Mouse (Mus musculus) midbrain, embryonic 13.5 days (tissue): ENCODE measurements around the gene Atg4a-ps. TPM values are rescaled to one million over a fixed set of nuclear protein-coding genes. Genes with fewer than 3 reads are reported as not detected.

Source experiments
- ATAC-seq: fragments of 200-750 bp; cut with Nextera tagmentation; 2 replicates; pipeline ENCODE4 v1.8.0; 2017; ENCODE audit warnings: mild to moderate bottlenecking, moderate TSS enrichment, moderate library complexity
- H3K27ac ChIP-seq: fragments of 300-500 bp; sonication (generic); 2 replicates; pipeline ENCODE4 v1.5.1; 2015; ENCODE audit warnings: inconsistent platforms, mild to moderate bottlenecking, moderate library complexity
- H3K27me3 ChIP-seq: fragments of 300-500 bp; sonication (generic); 2 replicates; pipeline ENCODE4 v1.6.1; 2015; ENCODE audit warnings: mild to moderate bottlenecking, inconsistent platforms
- H3K36me3 ChIP-seq: fragments of 300-500 bp; sonication (generic); 2 replicates; pipeline ENCODE4 v1.6.1; 2015; ENCODE audit warnings: mild to moderate bottlenecking, inconsistent platforms
- H3K4me1 ChIP-seq: fragments of 300-500 bp; sonication (generic); replicated peaks from 2 replicates; pipeline ENCODE4 v1.6.1; 2015; ENCODE audit warnings: inconsistent platforms
- H3K4me2 ChIP-seq: fragments of 300-500 bp; sonication (generic); replicated peaks from 2 replicates; pipeline ENCODE4 v1.6.1; 2015; ENCODE audit warnings: moderate library complexity, mild to moderate bottlenecking, inconsistent platforms
- H3K4me3 ChIP-seq: fragments of 300-500 bp; sonication (generic); replicated peaks from 2 replicates; pipeline ENCODE4 v1.5.1; 2015; ENCODE audit warnings: mild to moderate bottlenecking, inconsistent platforms
- H3K9ac ChIP-seq: fragments of 300-500 bp; sonication (generic); replicated peaks from 2 replicates; pipeline ENCODE4 v1.6.1; 2015; ENCODE audit warnings: mild to moderate bottlenecking, inconsistent platforms
- H3K9me3 ChIP-seq: fragments of 300-500 bp; sonication (generic); 2 replicates; pipeline ENCODE4 v1.6.1; 2016; ENCODE audit warnings: mild to moderate bottlenecking, inconsistent platforms
- WGBS: fragments of 180-500 bp; shearing (Covaris S2); methylation state at CpG from one replicate; pipeline ENCODE4 v1.1.7; 2015; 5-methylcytosine and 5-hydroxymethylcytosine counted together
- polyA plus RNA-seq: library from polyadenylated mRNA; unstranded; fragments of >200 nt; fragmentation: Nextera tagmentation; extraction: Ambion mirVana; gene quantifications from 2 replicates; pipeline ENCODE4 v1.2.1, GENCODE M21; 2015

Atg4a-ps gene
- polyA plus RNA-seq, 1 experiment from 2014 or later: 0.13 TPM

- Histone ChIP-seq H3K4me3 (no peak overlapping the region), H3K4me2 (no peak overlapping the region), H3K27ac (no peak overlapping the region), H3K9ac (no peak overlapping the region), H3K4me1 (0 out of 2 replicates have a peak, but pooled peaks cover 6% of the 10 kb centered on the region), H3K27me3 (no peaks in the 10 kb centered on the region), H3K9me3 (no peaks in the 10 kb centered on the region), H3K36me3 (no peaks in the 10 kb centered on the region)
- ATAC-seq: no peak
- WGBS: 90% methylated on average over 13 of the region's 13 CpGs
Observed at GRCm38 (mm10) chr3:103625169-103625568, 20.7 kb downstream of the Atg4a-ps start.

GRCm38 (mm10) chr3:103624591-103625051 lies 21.2 kb downstream of the Atg4a-ps start:
- no peak for ATAC-seq
- no peaks in the 10 kb centered on the region for H3K36me3 ChIP-seq
- 0 out of 2 replicates have a peak, but pooled peaks cover 6% of the 10 kb centered on the region for H3K4me1 ChIP-seq
- H3K4me2 ChIP-seq: no peak overlapping the region
- no peaks in the 10 kb centered on the region for H3K9me3 ChIP-seq
- 64% methylated on average over 5 of the region's 5 CpGs for WGBS
- H3K4me3 ChIP-seq: no peak overlapping the region
- no peak overlapping the region for H3K9ac ChIP-seq
- H3K27me3 ChIP-seq: no peaks in the 10 kb centered on the region
- no peak overlapping the region for H3K27ac ChIP-seq

- H3K4me1 ChIP-seq: 0 out of 2 replicates have a peak, but pooled peaks cover 6% of the 10 kb centered on the region
- H3K4me2 ChIP-seq: no peak overlapping the region
- 86% methylated on average over 10 of the region's 10 CpGs for WGBS
- H3K9me3 ChIP-seq: no peaks in the 10 kb centered on the region
- no peak overlapping the region for H3K9ac ChIP-seq
- H3K27me3 ChIP-seq: no peaks in the 10 kb centered on the region
- no peak overlapping the region for H3K27ac ChIP-seq
- H3K36me3 ChIP-seq: no peaks in the 10 kb centered on the region
- no peak for ATAC-seq
- H3K4me3 ChIP-seq: no peak overlapping the region
Observed at GRCm38 (mm10) chr3:103623893-103624470, 21.9 kb downstream of the Atg4a-ps start.

- WGBS: 81% methylated on average over 11 of the region's 11 CpGs
- no peaks in the 10 kb centered on the region for H3K27me3 ChIP-seq
- H3K4me3 ChIP-seq: no peak overlapping the region
- no peak overlapping the region for H3K4me2 ChIP-seq
- no peak for ATAC-seq
- no peak overlapping the region for H3K27ac ChIP-seq
- H3K9me3 ChIP-seq: no peaks in the 10 kb centered on the region
- peaks cover 10% of the 10 kb centered on the region; the same call in 1 of the 2 replicates for H3K4me1 ChIP-seq
- H3K9ac ChIP-seq: no peak overlapping the region
- no peaks in the 10 kb centered on the region for H3K36me3 ChIP-seq
Observed at GRCm38 (mm10) chr3:103620101-103620500, 25.8 kb downstream of the Atg4a-ps start.

- H3K4me1 ChIP-seq: peaks cover 3% of the 10 kb centered on the region; the same call in 1 of the 2 replicates
- no peaks in the 10 kb centered on the region for H3K9me3 ChIP-seq
- no peak for ATAC-seq
- H3K4me2 ChIP-seq: no peak overlapping the region
- no peak overlapping the region for H3K9ac ChIP-seq
- no peak overlapping the region for H3K27ac ChIP-seq
- 39% methylated on average over 6 of the region's 6 CpGs for WGBS
- H3K4me3 ChIP-seq: no peak overlapping the region
- no peaks in the 10 kb centered on the region for H3K27me3 ChIP-seq
- no peaks in the 10 kb centered on the region for H3K36me3 ChIP-seq
Observed at GRCm38 (mm10) chr3:103616981-103617380, 28.9 kb downstream of the Atg4a-ps start.

- H3K27me3 ChIP-seq: no peaks in the 10 kb centered on the region
- no peak for ATAC-seq
- no peak overlapping the region for H3K27ac ChIP-seq
- 88% methylated on average over 4 of the region's 4 CpGs for WGBS
- no peaks in the 10 kb centered on the region for H3K36me3 ChIP-seq
- peaks cover 3% of the 10 kb centered on the region; the same call in 1 of the 2 replicates for H3K4me1 ChIP-seq
- no peak overlapping the region for H3K4me3 ChIP-seq
- no peaks in the 10 kb centered on the region for H3K9me3 ChIP-seq
- no peak overlapping the region for H3K9ac ChIP-seq
- no peak overlapping the region for H3K4me2 ChIP-seq
Observed at GRCm38 (mm10) chr3:103615621-103616020, 30.2 kb downstream of the Atg4a-ps start.

GRCm38 (mm10) chr3:103612636-103613355 lies 33.1 kb downstream of the Atg4a-ps start:
- H3K9ac ChIP-seq: no peak overlapping the region
- 80% methylated on average over 9 of the region's 9 CpGs for WGBS
- H3K9me3 ChIP-seq: no peaks in the 10 kb centered on the region
- no peaks in the 10 kb centered on the region for H3K36me3 ChIP-seq
- H3K27me3 ChIP-seq: no peaks in the 10 kb centered on the region
- H3K4me3 ChIP-seq: no peak overlapping the region
- ATAC-seq: no peak
- H3K4me2 ChIP-seq: no peak overlapping the region
- no peak overlapping the region for H3K27ac ChIP-seq
- peaks cover 7% of the 10 kb centered on the region; the same call in 1 of the 2 replicates for H3K4me1 ChIP-seq

- Histone ChIP-seq H3K9me3 (no peaks in the 10 kb centered on the region), H3K4me3 (no peak overlapping the region), H3K4me2 (no peak overlapping the region), H3K9ac (no peak overlapping the region), H3K27me3 (no peaks in the 10 kb centered on the region), H3K27ac (no peak overlapping the region), H3K36me3 (no peaks in the 10 kb centered on the region), H3K4me1 (0 out of 2 replicates have a peak, but pooled peaks cover 4% of the 10 kb centered on the region)
- no peak for ATAC-seq
- WGBS: 90% methylated on average over 5 of the region's 5 CpGs
Observed at GRCm38 (mm10) chr3:103610231-103610630, 35.6 kb downstream of the Atg4a-ps start.

- 86% methylated on average over 13 of the region's 13 CpGs for WGBS
- no peak overlapping the region for H3K4me2 ChIP-seq
Observed at GRCm38 (mm10) chr3:103606660-103607595, 38.9 kb downstream of the Atg4a-ps start.

GRCm38 (mm10) chr3:103606045-103606597 lies 39.7 kb downstream of the Atg4a-ps start:
- H3K27me3 ChIP-seq: no peaks in the 10 kb centered on the region
- H3K4me1 ChIP-seq: peaks cover 4% of the 10 kb centered on the region; the same call in 1 of the 2 replicates
- no peak overlapping the region for H3K9ac ChIP-seq
- WGBS: 88% methylated on average over 6 of the region's 6 CpGs
- no peaks in the 10 kb centered on the region for H3K9me3 ChIP-seq
- ATAC-seq: no peak
- H3K4me3 ChIP-seq: no peak overlapping the region
- no peak overlapping the region for H3K4me2 ChIP-seq
- H3K36me3 ChIP-seq: no peaks in the 10 kb centered on the region
- no peak overlapping the region for H3K27ac ChIP-seq

More at GRCm38 (mm10) chr3:103606660-103607595, 38.9 kb downstream of the Atg4a-ps start:
- Histone ChIP-seq H3K36me3 (no peaks in the 10 kb centered on the region), H3K9ac (no peak overlapping the region), H3K27ac (no peak overlapping the region), H3K27me3 (no peaks in the 10 kb centered on the region), H3K4me3 (no peak overlapping the region), H3K4me1 (0 out of 2 replicates have a peak, but pooled peaks cover 4% of the 10 kb centered on the region), H3K9me3 (no peaks in the 10 kb centered on the region)
- no peak for ATAC-seq

- no peak for ATAC-seq
- H3K4me2 ChIP-seq: no peak overlapping the region
- no peak overlapping the region for H3K27ac ChIP-seq
- no peak overlapping the region for H3K4me3 ChIP-seq
- no peaks in the 10 kb centered on the region for H3K36me3 ChIP-seq
- H3K4me1 ChIP-seq: peaks cover 6% of the 10 kb centered on the region; the same call in 1 of the 2 replicates
- H3K27me3 ChIP-seq: no peaks in the 10 kb centered on the region
- H3K9me3 ChIP-seq: no peaks in the 10 kb centered on the region
- WGBS: 77% methylated on average over 1 of the region's 1 CpGs
- no peak overlapping the region for H3K9ac ChIP-seq
Observed at GRCm38 (mm10) chr3:103601561-103601960, 44.3 kb downstream of the Atg4a-ps start.
